Mouse (Mus musculus): ENCODE measurements around the gene Cdc5l. TPM values are rescaled to one million over a fixed set of nuclear protein-coding genes. Genes with fewer than 3 reads are reported as not detected.

Cdc5l gene
- polyA plus RNA-seq (2015; fragmentation: Nextera tagmentation; extraction: Ambion mirVana) = 47.0 and 47.8 TPM in 2 replicates

GRCm38 (mm10) chr17:45433419-45434261 lies at the start of gene Cdc5l:
Gene Cdc5l, minus strand, starts transcription at chr17:45433737.

GRCm38 (mm10) chr17:45474669-45475465 lies 41.3 kb upstream of the Cdc5l start, which contains the start of gene Spats1:
Gene Spats1, minus strand, starts transcription at chr17:45475415.

Other genes starting within 250 kb of the Cdc5l start
- 0.27 and 0.49 TPM in 2 replicates for gene Spats1, start 41.7 kb upstream of the Cdc5l start, polyA plus RNA-seq (2015; fragmentation: Nextera tagmentation; extraction: Ambion mirVana)
- gene Aars2, start 73.1 kb upstream of the Cdc5l start, polyA plus RNA-seq (2015; fragmentation: Nextera tagmentation; extraction: Ambion mirVana) = 4.8 and 5.2 TPM in 2 replicates
- not detected in 2 replicates for gene Tcte1, start 89.7 kb upstream of the Cdc5l start, polyA plus RNA-seq (2015; fragmentation: Nextera tagmentation; extraction: Ambion mirVana)
- 0.13 TPM in 2 replicates for gene Tmem151b, start 115.9 kb upstream of the Cdc5l start, polyA plus RNA-seq (2015; fragmentation: Nextera tagmentation; extraction: Ambion mirVana)
- gene Nfkbie, start 122.0 kb upstream of the Cdc5l start, polyA plus RNA-seq (2015; fragmentation: Nextera tagmentation; extraction: Ambion mirVana) = 3.7 and 6.2 TPM in 2 replicates
- gene Slc35b2, start 130.1 kb upstream of the Cdc5l start, polyA plus RNA-seq (2015; fragmentation: Nextera tagmentation; extraction: Ambion mirVana) = 51.8 and 57.2 TPM in 2 replicates
- 776 and 792 TPM in 2 replicates for gene Hsp90ab1, start 139.5 kb upstream of the Cdc5l start, polyA plus RNA-seq (2015; fragmentation: Nextera tagmentation; extraction: Ambion mirVana)
- gene Slc29a1, start 165.9 kb upstream of the Cdc5l start, polyA plus RNA-seq (2015; fragmentation: Nextera tagmentation; extraction: Ambion mirVana) = 221 and 224 TPM in 2 replicates
- 0.35 TPM in 1 of 2 replicates, not detected in the other for gene Mymx, start 168.4 kb upstream of the Cdc5l start, polyA plus RNA-seq (2015; fragmentation: Nextera tagmentation; extraction: Ambion mirVana)
- 0.05 and 0.15 TPM in 2 replicates for gene Capn11, start 225.6 kb upstream of the Cdc5l start, polyA plus RNA-seq (2015; fragmentation: Nextera tagmentation; extraction: Ambion mirVana)

Measured in spleen, postnatal 0 days (tissue).